Mouse (Mus musculus) left cerebral cortex, adult 8-10 months (tissue): ENCODE results near the gene Il9r. TPM values are rescaled to one million over a fixed set of nuclear protein-coding genes. Genes with fewer than 3 reads are reported as not detected.
A peak's percentile ranks its signal among the peaks of the same experiment; 100 is the strongest.

Experiments used
- DNase-seq, 2 experiments: peaks; one replicate each; pipeline ENCODE4 v3.0.0; 2022; ENCODE audit warnings: low spot score in 2 of 2
- total RNA-seq, 4 experiments: library from RNA; stranded (reverse); gene quantifications; 2 replicates each; pipeline ENCODE4 v1.2.4; 2022

Il9r gene
- total RNA-seq, 4 experiments from 2014 or later, result not detected

GRCm38 (mm10) chr11:32160341-32160740, 39.7 kb downstream of the Il9r start:
- DNase-seq, result no peak

GRCm38 (mm10) chr11:32159176-32159575, 40.9 kb downstream of the Il9r start:
- DNase-seq, result no peak

- peak; percentile 53 to 86 for DNase-seq
Measured at GRCm38 (mm10) chr11:32157791-32158594, 42.1 kb downstream of the Il9r start.

- no peak for DNase-seq
Measured at GRCm38 (mm10) chr11:32156854-32157630, 43.0 kb downstream of the Il9r start.

GRCm38 (mm10) chr11:32153216-32153615, 46.9 kb downstream of the Il9r start:
- DNase-seq, result no peak

- DNase-seq, result no peak
Measured at GRCm38 (mm10) chr11:32152814-32153213, 47.3 kb downstream of the Il9r start.

- DNase-seq, result no peak
Measured at GRCm38 (mm10) chr11:32151243-32151642, 48.8 kb downstream of the Il9r start.

- DNase-seq, result no peak
Measured at GRCm38 (mm10) chr11:32149605-32150004, 50.5 kb downstream of the Il9r start.

- DNase-seq, result no peak
Measured at GRCm38 (mm10) chr11:32142771-32143170, 57.3 kb downstream of the Il9r start.

- no peak for DNase-seq
Measured at GRCm38 (mm10) chr11:32141627-32142586, 58.2 kb downstream of the Il9r start.

GRCm38 (mm10) chr11:32141034-32141433, 59.0 kb downstream of the Il9r start:
- DNase-seq, result no peak

GRCm38 (mm10) chr11:32139528-32139961, 60.5 kb downstream of the Il9r start:
- DNase-seq, result no peak

- no peak for DNase-seq
Measured at GRCm38 (mm10) chr11:32138614-32138964, 61.5 kb downstream of the Il9r start.

- DNase-seq, result no peak
Measured at GRCm38 (mm10) chr11:32137719-32138613, 62.1 kb downstream of the Il9r start.

Other genes starting within 250 kb of the Il9r start
- gene 4930524B15Rik, start 234.7 kb downstream of the Il9r start, total RNA-seq, result not detected
- gene Nsg2, start 199.8 kb downstream of the Il9r start, total RNA-seq, result 100 to 1,000 TPM; 634 to 689 (median 664) TPM
- gene Snrnp25, start 5.1 kb upstream of the Il9r start, total RNA-seq, result 10 to 100 TPM; 20.8 to 22.5 (median 22.0) TPM
- gene Rhbdf1, start 22.0 kb upstream of the Il9r start, total RNA-seq, result 10 to 100 TPM in 2 of 4 experiments, 1 to 10 TPM in 2; 8.4 to 14.2 (median 10.1) TPM
- gene Mpg, start 26.2 kb upstream of the Il9r start, total RNA-seq, result 10 to 100 TPM; 19.3 to 22.4 (median 20.9) TPM
- gene Nprl3, start 67.4 kb upstream of the Il9r start, total RNA-seq, result 10 to 100 TPM; 55.3 to 63.7 (median 60.5) TPM
- gene Hba-x, start 76.1 kb upstream of the Il9r start, total RNA-seq, result not detected
- 100 to 1,000 TPM; 209 to 396 (median 272) TPM for gene Hba-a1, start 83.2 kb upstream of the Il9r start, total RNA-seq
- under 1 TPM in 2 of 4 experiments, not detected in 2; 0.72 to 0.78 TPM for gene Hbq1b, start 86.7 kb upstream of the Il9r start, total RNA-seq
- gene Hba-a2, start 96.2 kb upstream of the Il9r start, total RNA-seq, result 100 to 1,000 TPM; 161 to 321 (median 230) TPM
- gene Hbq1a, start 99.8 kb upstream of the Il9r start, total RNA-seq, result 1 to 10 TPM in 1 of 4 experiments, under 1 TPM in 2, not detected in 1; 0.67 to 1.9 (median 0.71) TPM
- gene Sh3pxd2b, start 147.5 kb upstream of the Il9r start, total RNA-seq, result 10 to 100 TPM in 3 of 4 experiments, 1 to 10 TPM in 1; 9.1 to 12.6 (median 11.9) TPM